Mouse (Mus musculus) hindbrain, embryonic 15.5 days (tissue): Measurements from ENCODE around the gene Flvcr1. TPM values are rescaled to one million over a fixed set of nuclear protein-coding genes. Genes with fewer than 3 reads are reported as not detected.

Source experiments
- ATAC-seq: fragments of 200-750 bp; cut with Nextera tagmentation; 2 replicates; pipeline ENCODE4 v1.8.0; 2017; ENCODE audit warnings: low read depth, moderate number of reproducible peaks, moderate TSS enrichment; ENCODE audit not compliant: low FRiP score
- H3K27ac ChIP-seq: fragments of 300-500 bp; sonication (generic); replicated peaks from 2 replicates; pipeline ENCODE4 v1.5.1; 2015; ENCODE audit warnings: mild to moderate bottlenecking, inconsistent platforms
- H3K27me3 ChIP-seq: fragments of 300-500 bp; sonication (generic); 2 replicates; pipeline ENCODE4 v1.6.1; 2015; ENCODE audit warnings: control low read depth, inconsistent platforms
- H3K36me3 ChIP-seq: fragments of 300-500 bp; sonication (generic); 2 replicates; pipeline ENCODE4 v1.6.1; 2015; ENCODE audit warnings: control low read depth, inconsistent platforms
- H3K4me1 ChIP-seq: fragments of 300-500 bp; sonication (generic); replicated peaks from 2 replicates; pipeline ENCODE4 v1.6.1; 2015; ENCODE audit warnings: control low read depth, inconsistent platforms
- H3K4me2 ChIP-seq: fragments of 300-500 bp; sonication (generic); 2 replicates; pipeline ENCODE4 v1.6.1; 2015; ENCODE audit warnings: moderate library complexity, mild to moderate bottlenecking, inconsistent platforms
- H3K4me3 ChIP-seq: fragments of 300-500 bp; sonication (generic); 2 replicates; pipeline ENCODE4 v1.5.1; 2015; ENCODE audit warnings: mild to moderate bottlenecking, inconsistent platforms
- H3K9ac ChIP-seq: fragments of 300-500 bp; sonication (generic); 2 replicates; pipeline ENCODE4 v1.6.1; 2015; ENCODE audit warnings: inconsistent platforms
- H3K9me3 ChIP-seq: fragments of 300-500 bp; sonication (generic); 2 replicates; pipeline ENCODE4 v1.6.1; 2016; ENCODE audit warnings: control low read depth, inconsistent platforms
- WGBS: fragments of 180-500 bp; shearing (Covaris S2); methylation state at CpG from one replicate; pipeline ENCODE4 v1.1.7; 2015; 5-methylcytosine and 5-hydroxymethylcytosine counted together
- polyA plus RNA-seq: library from polyadenylated mRNA; unstranded; fragments of >200 nt; fragmentation: Nextera tagmentation; extraction: Ambion mirVana; gene quantifications from 2 replicates; pipeline ENCODE4 v1.2.1, GENCODE M21; 2015

Gene Flvcr1
- polyA plus RNA-seq, 1 experiment from 2014 or later = 9.9 TPM

- ATAC-seq = peak; percentile 93
- peaks cover 18% of the 10 kb centered on the region for H3K4me1 ChIP-seq
- WGBS = under 1% methylated on average over 56 of the region's 56 CpGs
Measured at GRCm38 (mm10) chr1:191062781-191063485, 37.0 kb upstream of the Flvcr1 start, which contains the start of the genes Tatdn3 and Nsl1. Gene Tatdn3, minus strand, starts transcription at chr1:191062932. Gene Nsl1, plus strand, starts transcription at chr1:191063012.

GRCm38 (mm10) chr1:191062241-191062780 lies 36.4 kb upstream of the Flvcr1 start:
- Histone ChIP-seq H3K4me2 (peak overlapping the region; percentile 89), H3K9ac (peak overlapping the region; percentile 86), H3K4me3 (peak overlapping the region; percentile 88), H3K27ac (peak overlapping the region; percentile 84), H3K36me3 (no peaks in the 10 kb centered on the region), H3K9me3 (no peaks in the 10 kb centered on the region), H3K27me3 (no peaks in the 10 kb centered on the region), H3K4me1 (peaks cover 18% of the 10 kb centered on the region)
- WGBS = 5% methylated on average over 15 of the region's 15 CpGs
- ATAC-seq = no peak; the same call in 1 of the 2 replicates

More at GRCm38 (mm10) chr1:191062781-191063485, 37.0 kb upstream of the Flvcr1 start, which contains the start of the genes Tatdn3 and Nsl1:
- Histone ChIP-seq H3K27ac (peak within 1 kb of the TSS; percentile 84), H3K4me3 (peak within 1 kb of the TSS; percentile 88), H3K27me3 (no peaks in the 10 kb centered on the region), H3K9ac (peak within 1 kb of the TSS; percentile 86), H3K9me3 (no peaks in the 10 kb centered on the region), H3K36me3 (no peaks in the 10 kb centered on the region), H3K4me2 (peak within 1 kb of the TSS; percentile 89)

- WGBS = 66% methylated on average over 3 of the region's 3 CpGs
- H3K4me1 ChIP-seq = peaks cover 7% of the 10 kb centered on the region
- no peak overlapping the region for H3K4me3 ChIP-seq
- no peaks in the 10 kb centered on the region for H3K27me3 ChIP-seq
- no peak overlapping the region for H3K4me2 ChIP-seq
- ATAC-seq = no peak
- no peak overlapping the region for H3K9ac ChIP-seq
- H3K36me3 ChIP-seq = no peaks in the 10 kb centered on the region; the same call in 1 of the 2 replicates
- no peak overlapping the region for H3K27ac ChIP-seq
- no peaks in the 10 kb centered on the region for H3K9me3 ChIP-seq
Measured at GRCm38 (mm10) chr1:191057461-191057860, 31.5 kb upstream of the Flvcr1 start.

- H3K9ac ChIP-seq = no peak overlapping the region
- H3K4me2 ChIP-seq = no peak overlapping the region
- 72% methylated on average over 2 of the region's 2 CpGs for WGBS
- H3K27ac ChIP-seq = no peak overlapping the region
- H3K9me3 ChIP-seq = no peaks in the 10 kb centered on the region
- no peak for ATAC-seq
- no peaks in the 10 kb centered on the region; the same call in 1 of the 2 replicates for H3K36me3 ChIP-seq
- no peak overlapping the region for H3K4me3 ChIP-seq
- no peaks in the 10 kb centered on the region for H3K4me1 ChIP-seq
- no peaks in the 10 kb centered on the region for H3K27me3 ChIP-seq
Measured at GRCm38 (mm10) chr1:191055533-191055873, 29.5 kb upstream of the Flvcr1 start.

- Histone ChIP-seq H3K9me3 (no peaks in the 10 kb centered on the region), H3K4me2 (no peak overlapping the region), H3K4me3 (no peak overlapping the region), H3K27ac (no peak overlapping the region), H3K27me3 (no peaks in the 10 kb centered on the region), H3K36me3 (no peaks in the 10 kb centered on the region; the same call in 1 of the 2 replicates), H3K4me1 (no peaks in the 10 kb centered on the region), H3K9ac (no peak overlapping the region)
- WGBS = 79% methylated on average over 8 of the region's 8 CpGs
- ATAC-seq = no peak
Measured at GRCm38 (mm10) chr1:191054870-191055532, 29.0 kb upstream of the Flvcr1 start.

- 89% methylated on average over 3 of the region's 3 CpGs for WGBS
Measured at GRCm38 (mm10) chr1:191053555-191053954, 27.6 kb upstream of the Flvcr1 start.

DNA sequence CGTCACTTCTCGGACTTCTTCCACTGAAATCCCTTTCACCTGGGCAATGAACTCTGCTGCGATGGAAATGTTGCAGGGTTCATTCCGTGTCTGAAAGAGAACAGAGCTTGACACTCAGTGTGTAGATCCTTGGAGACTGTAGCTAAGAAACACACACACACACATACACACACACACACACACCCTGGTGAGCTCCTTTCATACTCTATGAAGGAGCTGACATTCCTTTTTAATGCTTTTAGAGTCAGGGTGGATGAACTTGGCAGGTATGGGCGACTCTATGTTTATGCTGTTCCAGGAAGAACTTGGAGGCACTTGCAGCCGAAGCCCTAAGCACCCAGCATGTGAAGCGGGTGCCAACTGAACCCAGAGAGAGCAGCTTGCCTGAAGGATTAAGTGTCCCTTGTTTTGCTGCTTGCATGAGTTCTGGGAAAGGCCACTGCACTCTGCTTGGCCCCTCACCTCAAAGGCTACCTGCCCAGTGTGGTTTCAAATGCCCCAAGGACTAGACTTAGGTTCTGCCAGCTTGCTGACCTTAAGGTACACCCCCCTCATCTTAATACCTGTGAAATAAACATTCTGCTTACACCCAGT lies 20.4 kb upstream of the Flvcr1 start:
- H3K4me2 ChIP-seq = no peak overlapping the region
- no peaks in the 10 kb centered on the region for H3K9me3 ChIP-seq
- H3K27me3 ChIP-seq = no peaks in the 10 kb centered on the region
- no peak overlapping the region for H3K27ac ChIP-seq
- WGBS = 67% methylated on average over 7 of the region's 7 CpGs
- no peaks in the 10 kb centered on the region for H3K4me1 ChIP-seq
- no peak overlapping the region for H3K4me3 ChIP-seq
- ATAC-seq = peak; percentile 63; the same call in 1 of the 2 replicates
- H3K36me3 ChIP-seq = no peaks in the 10 kb centered on the region
- H3K9ac ChIP-seq = no peak overlapping the region

More at GRCm38 (mm10) chr1:191053555-191053954, 27.6 kb upstream of the Flvcr1 start:
- Histone ChIP-seq H3K4me3 (no peak overlapping the region), H3K4me2 (no peak overlapping the region), H3K27ac (no peak overlapping the region), H3K9me3 (no peaks in the 10 kb centered on the region), H3K36me3 (no peaks in the 10 kb centered on the region; the same call in 1 of the 2 replicates), H3K27me3 (no peaks in the 10 kb centered on the region), H3K9ac (no peak overlapping the region), H3K4me1 (no peaks in the 10 kb centered on the region)
- no peak for ATAC-seq

DNA sequence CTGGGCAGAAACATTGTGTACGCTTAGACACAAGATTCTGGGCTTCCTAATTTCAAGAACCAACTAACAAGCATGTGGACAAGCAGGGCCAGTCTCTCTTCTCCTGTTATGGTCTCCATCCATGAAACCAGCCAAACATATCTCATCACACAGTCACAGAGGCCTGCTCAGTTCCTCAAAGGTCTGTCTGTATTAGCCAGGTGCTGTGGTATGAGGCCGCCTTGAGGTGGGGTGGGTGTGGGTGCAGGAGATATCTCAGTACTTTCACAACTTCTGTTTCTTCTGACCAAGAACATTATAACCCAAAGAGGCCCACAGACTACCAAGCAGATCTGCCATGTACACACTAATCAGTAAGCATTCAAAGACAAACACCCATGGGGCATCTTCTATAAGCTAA lies 19.3 kb upstream of the Flvcr1 start:
- Histone ChIP-seq H3K4me2 (no peak overlapping the region), H3K36me3 (no peaks in the 10 kb centered on the region), H3K27ac (no peak overlapping the region), H3K27me3 (no peaks in the 10 kb centered on the region), H3K9ac (no peak overlapping the region), H3K4me1 (no peaks in the 10 kb centered on the region), H3K9me3 (no peaks in the 10 kb centered on the region), H3K4me3 (no peak overlapping the region)
- 97% methylated on average over 2 of the region's 2 CpGs for WGBS
- no peak for ATAC-seq

GRCm38 (mm10) chr1:191042688-191043087 lies 16.7 kb upstream of the Flvcr1 start:
- ATAC-seq = no peak
- H3K27me3 ChIP-seq = no peaks in the 10 kb centered on the region
- no peak overlapping the region for H3K9ac ChIP-seq
- H3K4me1 ChIP-seq = no peaks in the 10 kb centered on the region
- H3K36me3 ChIP-seq = no peaks in the 10 kb centered on the region
- no peak overlapping the region for H3K4me2 ChIP-seq
- H3K9me3 ChIP-seq = no peaks in the 10 kb centered on the region
- H3K4me3 ChIP-seq = no peak overlapping the region
- no peak overlapping the region for H3K27ac ChIP-seq
- WGBS = 83% methylated on average over 3 of the region's 3 CpGs

- no peaks in the 10 kb centered on the region for H3K4me1 ChIP-seq
- no peaks in the 10 kb centered on the region for H3K36me3 ChIP-seq
- no peak for ATAC-seq
- H3K27me3 ChIP-seq = no peaks in the 10 kb centered on the region
- no peak overlapping the region for H3K4me2 ChIP-seq
- no peaks in the 10 kb centered on the region for H3K9me3 ChIP-seq
- 85% methylated on average over 5 of the region's 5 CpGs for whole genome bisulfite sequencing
- no peak overlapping the region for H3K9ac ChIP-seq
- no peak overlapping the region for H3K27ac ChIP-seq
- H3K4me3 ChIP-seq = no peak overlapping the region
Measured at GRCm38 (mm10) chr1:191042106-191042505, 16.1 kb upstream of the Flvcr1 start.

GRCm38 (mm10) chr1:191041352-191041751 lies 15.4 kb upstream of the Flvcr1 start:
- Histone ChIP-seq H3K27me3 (no peaks in the 10 kb centered on the region), H3K9ac (no peak overlapping the region)

DNA sequence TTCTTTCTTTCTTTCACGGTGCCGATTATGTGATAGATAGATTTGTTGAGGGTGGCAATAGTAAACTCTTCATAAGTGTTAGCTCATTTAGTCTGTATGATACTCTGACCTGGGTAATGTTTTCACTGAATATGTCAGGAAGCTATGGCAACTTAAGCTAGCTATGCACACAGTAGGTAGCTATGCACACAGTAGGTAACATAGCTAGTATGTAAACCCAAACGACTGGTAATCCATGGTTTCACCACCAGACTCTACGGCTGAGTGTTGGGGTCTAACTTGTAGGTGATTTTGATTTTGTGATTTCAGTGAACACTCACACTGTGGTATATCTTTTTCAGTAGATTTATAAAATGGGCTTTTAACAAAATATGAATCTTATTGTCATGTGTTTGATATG lies 12.0 kb upstream of the Flvcr1 start:
- 96% methylated on average over 4 of the region's 4 CpGs for WGBS
- H3K9ac ChIP-seq = no peak overlapping the region
- H3K4me2 ChIP-seq = no peak overlapping the region
- H3K27me3 ChIP-seq = no peaks in the 10 kb centered on the region
- no peak overlapping the region for H3K4me3 ChIP-seq
- H3K36me3 ChIP-seq = no peaks in the 10 kb centered on the region
- ATAC-seq = no peak
- no peaks in the 10 kb centered on the region for H3K9me3 ChIP-seq
- H3K27ac ChIP-seq = no peak overlapping the region
- H3K4me1 ChIP-seq = no peaks in the 10 kb centered on the region

More at GRCm38 (mm10) chr1:191041352-191041751, 15.4 kb upstream of the Flvcr1 start:
- Histone ChIP-seq H3K4me3 (no peak overlapping the region), H3K4me1 (no peaks in the 10 kb centered on the region), H3K27ac (no peak overlapping the region), H3K9me3 (no peaks in the 10 kb centered on the region), H3K36me3 (no peaks in the 10 kb centered on the region), H3K4me2 (no peak overlapping the region)
- ATAC-seq = no peak
